Mouse (Mus musculus): ENCODE measurements around the gene Madcam1.
A peak's percentile ranks its signal among the peaks of the same experiment; 100 is the strongest.

The Madcam1 gene

DNA sequence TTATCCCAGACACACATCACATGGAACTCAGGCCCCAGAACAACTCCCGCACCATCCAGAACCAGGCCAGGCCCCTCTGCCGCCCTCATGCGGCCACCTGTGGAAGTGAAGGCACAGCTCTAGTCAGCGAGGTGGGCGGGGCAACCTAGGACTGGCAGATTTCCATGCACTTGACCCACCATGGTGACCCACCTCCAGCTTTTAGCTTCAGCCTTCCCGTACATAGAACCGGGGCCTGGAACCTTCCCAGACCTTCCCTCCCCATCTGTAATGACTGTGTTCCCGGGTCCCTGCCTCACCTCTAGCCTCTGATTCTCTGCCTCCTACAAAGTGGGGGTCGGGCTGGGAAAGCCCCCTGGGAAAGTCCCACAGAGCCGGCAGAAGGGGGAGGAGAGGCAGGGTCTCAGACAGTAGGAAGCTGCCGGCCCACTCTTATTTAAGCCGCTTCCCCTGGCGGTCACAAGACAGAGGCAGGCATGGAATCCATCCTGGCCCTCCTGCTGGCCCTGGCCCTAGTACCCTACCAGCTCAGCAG lies at the start of gene Madcam1:
Gene Madcam1, plus strand, starts transcription at position 429 of the 535 bp plus-strand sequence.
- peak; percentile 84 for DNase-seq

- no peak for DNase-seq
Observed at GRCm38 (mm10) chr10:79615860-79616259, 48.5 kb upstream of the Madcam1 start.

DNA sequence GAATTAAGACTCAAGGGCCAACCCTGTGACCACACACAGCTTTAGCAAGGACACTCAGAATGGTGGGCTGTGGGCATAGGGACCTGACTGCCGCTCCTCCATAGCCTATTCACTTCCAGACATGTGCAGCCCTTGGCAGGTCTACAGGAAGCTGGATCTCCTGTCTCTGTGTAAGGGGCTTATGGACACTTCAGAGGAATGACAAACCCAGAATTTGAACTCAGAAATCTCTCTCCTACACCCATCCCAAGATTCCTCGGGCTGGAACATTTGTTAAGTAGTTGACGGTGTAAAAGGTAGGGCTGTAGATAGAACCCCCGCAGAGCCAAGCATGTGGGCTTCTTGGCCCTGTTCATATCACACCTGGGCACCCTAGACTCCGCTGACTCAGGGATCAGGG lies 48.0 kb upstream of the Madcam1 start:
- DNase-seq, result no peak

DNA sequence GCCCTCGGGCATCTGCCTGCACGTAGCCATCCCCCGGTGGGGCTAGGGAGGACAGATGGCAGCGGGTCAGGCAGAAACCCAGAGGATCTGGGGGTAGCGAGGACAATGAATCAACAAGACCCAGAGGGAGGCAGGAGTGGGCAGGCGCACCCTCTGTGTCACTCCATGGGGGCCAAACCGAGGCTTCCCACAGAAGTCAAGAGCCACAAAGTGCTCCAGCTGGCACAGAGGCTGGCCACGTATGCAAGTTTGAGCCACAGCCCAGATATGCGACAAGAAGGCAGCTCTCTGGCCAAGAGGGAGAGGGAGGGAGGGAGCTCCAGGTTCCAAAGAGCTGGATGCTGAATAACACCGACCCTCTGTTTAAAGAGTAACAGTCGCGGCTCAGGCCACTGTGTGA lies 40.4 kb upstream of the Madcam1 start:
- no peak for DNase-seq

GRCm38 (mm10) chr10:79625398-79625797 lies 39.0 kb upstream of the Madcam1 start:
- DNase-seq, result no peak

- DNase-seq, result no peak
Observed at GRCm38 (mm10) chr10:79626156-79626555, 38.2 kb upstream of the Madcam1 start.

- no peak for DNase-seq
Observed at GRCm38 (mm10) chr10:79628377-79628776, 36.0 kb upstream of the Madcam1 start.

DNA sequence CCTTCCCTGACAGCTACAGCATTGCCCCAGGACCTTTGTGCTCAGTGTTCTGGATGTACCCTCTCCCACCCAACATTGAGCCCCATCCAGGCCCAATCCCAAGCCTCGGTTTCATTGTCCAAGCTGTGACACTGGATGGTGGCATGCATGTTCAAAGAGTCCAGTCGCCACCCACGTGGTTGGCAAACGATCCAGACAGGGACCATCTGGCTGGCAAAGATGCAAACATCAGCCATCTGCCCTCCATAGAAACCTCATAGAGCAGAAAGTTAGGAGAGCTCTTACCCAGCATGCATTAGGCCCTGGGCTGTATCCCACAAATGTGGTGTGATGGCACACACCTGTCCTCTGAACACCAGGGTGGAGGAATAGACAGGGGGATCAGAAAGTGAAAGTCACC lies 32.9 kb upstream of the Madcam1 start:
- DNase-seq, result no peak

- no peak for DNase-seq
Observed at GRCm38 (mm10) chr10:79633006-79633777, 31.2 kb upstream of the Madcam1 start.

GRCm38 (mm10) chr10:79636287-79636686 lies 28.1 kb upstream of the Madcam1 start:
- DNase-seq, result no peak

GRCm38 (mm10) chr10:79637128-79638110 lies 26.9 kb upstream of the Madcam1 start, which contains the start of gene Shc2:
Gene Shc2, minus strand, starts transcription at chr10:79637918.
- no peak for DNase-seq

GRCm38 (mm10) chr10:79638486-79639204 lies 25.7 kb upstream of the Madcam1 start:
- DNase-seq, result no peak

GRCm38 (mm10) chr10:79645711-79646110 lies 18.6 kb upstream of the Madcam1 start, which contains the start of gene Odf3l2:
Gene Odf3l2, minus strand, starts transcription at chr10:79645738.
- DNase-seq, result no peak

- DNase-seq, result peak; percentile 83
Observed at GRCm38 (mm10) chr10:79649070-79649751, 15.1 kb upstream of the Madcam1 start.

- DNase-seq, result no peak
Observed at GRCm38 (mm10) chr10:79652789-79653188, 11.6 kb upstream of the Madcam1 start.

- no peak for DNase-seq
Observed at GRCm38 (mm10) chr10:79654946-79655395, 9.4 kb upstream of the Madcam1 start.

DNA sequence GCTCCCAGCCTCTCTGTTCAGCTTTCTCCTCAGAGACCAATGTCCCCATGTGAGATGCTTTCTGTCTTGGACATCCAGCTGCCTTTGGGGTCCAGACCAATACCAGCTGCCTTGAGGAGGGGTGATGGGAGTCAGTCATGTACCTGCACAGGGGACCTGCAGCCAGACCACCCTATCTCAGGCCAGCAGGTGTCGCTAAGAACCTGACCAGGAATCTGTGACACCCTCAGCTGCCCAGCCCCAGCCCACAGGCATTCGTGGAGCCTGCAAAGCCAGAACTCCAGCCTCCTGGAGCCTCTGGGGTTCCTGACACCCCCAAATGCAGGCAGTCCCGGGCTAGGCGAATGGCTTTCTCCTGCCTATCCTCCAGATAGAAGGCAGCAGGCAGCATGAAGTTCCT lies 5.5 kb upstream of the Madcam1 start:
- peak; percentile 17 for DNase-seq

DNA sequence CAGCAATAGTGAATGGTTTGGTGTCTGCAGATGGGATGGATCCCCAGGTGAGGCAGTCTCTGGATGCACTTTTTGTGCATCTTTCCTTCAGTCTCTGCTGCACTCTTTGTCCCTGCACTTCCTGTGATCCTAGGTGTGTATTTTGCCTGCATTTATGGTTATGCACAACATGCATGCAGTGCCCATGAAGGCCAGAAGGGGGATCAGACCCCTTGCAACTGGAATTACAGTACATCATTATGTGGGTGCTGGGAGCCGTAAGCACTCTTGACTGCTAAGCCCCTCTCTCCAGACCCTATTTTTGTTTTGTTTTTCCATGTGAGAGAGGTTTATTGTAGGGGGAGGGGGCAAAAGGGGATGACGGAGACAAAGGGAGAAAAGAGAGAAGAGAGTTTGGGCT lies 4.1 kb upstream of the Madcam1 start:
- DNase-seq, result no peak

DNA sequence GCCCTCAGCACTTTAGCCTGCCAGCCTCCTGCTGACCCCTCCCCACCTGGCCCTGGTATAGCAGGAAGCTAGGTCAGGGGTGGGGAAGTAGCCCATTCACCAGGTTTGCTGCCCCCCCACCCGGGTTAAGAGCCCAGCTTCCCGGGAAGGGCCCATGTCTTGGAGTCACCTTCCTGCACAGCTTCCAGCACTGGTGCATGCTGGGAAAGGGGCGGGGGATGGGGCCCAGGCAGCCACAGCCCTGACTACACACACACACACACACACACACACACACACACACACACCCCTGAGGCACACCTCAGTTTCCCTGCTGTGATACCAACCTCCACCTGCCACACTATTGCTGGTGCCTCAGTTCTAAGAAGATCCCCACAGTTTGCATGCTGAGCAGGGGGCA lies 2.5 kb upstream of the Madcam1 start:
- no peak for DNase-seq

GRCm38 (mm10) chr10:79665051-79665450 lies 692 bp downstream of the Madcam1 start:
- DNase-seq, result no peak

- DNase-seq, result no peak
Observed at GRCm38 (mm10) chr10:79666493-79666892, 2.1 kb downstream of the Madcam1 start.

GRCm38 (mm10) chr10:79668076-79668475 lies 3.7 kb downstream of the Madcam1 start:
- no peak for DNase-seq
